Mouse (Mus musculus): ENCODE data around the gene Gm42674.

GRCm38 (mm10) chr3:90627366-90627765 is 25.7 kb downstream of the Gm42674 start:
- TF ChIP-seq CTCF (IDR thresholded peaks at IDR 0.05; ENCODE audit: low read depth, low read length) (no peak), POLR2A (IDR thresholded peaks at IDR 0.05; ENCODE audit: extremely low read depth, insufficient read depth, low read length) (no peak)

All from liver, adult 2 months (tissue).